Mouse (Mus musculus) lung, adult 2 months (tissue): ENCODE measurements around the gene Mrps23. TPM values are rescaled to one million over a fixed set of nuclear protein-coding genes. Genes with fewer than 3 reads are reported as not detected.

Experiments
- DNase-seq: peaks from one replicate; pipeline ENCODE4 v3.0.0; 2022
- H3K4me1 ChIP-seq: fragments of 200-500 bp; 2 replicates; pipeline ENCODE4 v1.6.1; 2011; ENCODE audit warnings: low read length; ENCODE audit not compliant: control insufficient read depth, insufficient read depth
- H3K4me3 ChIP-seq: fragments of 200-500 bp; replicated peaks from 2 replicates; pipeline ENCODE3; 2011; ENCODE audit warnings: low read depth, mild to moderate bottlenecking, control low read depth, low read length; ENCODE audit errors: extremely low read depth
- CTCF ChIP-seq: fragments of 200-500 bp; IDR thresholded peaks from 2 replicates; pipeline ENCODE4 v1.5.1; 2011; ENCODE audit warnings: mild to moderate bottlenecking, low read length, control low read depth; ENCODE audit not compliant: insufficient read depth
- POLR2A ChIP-seq: fragments of 200-500 bp; IDR thresholded peaks from 2 replicates; pipeline ENCODE4 v1.6.1; 2011; ENCODE audit warnings: low read depth, mild to moderate bottlenecking, control low read depth, low read length, borderline replicate concordance; ENCODE audit errors: extremely low read depth
- WGBS: fragments of 180-500 bp; shearing (Covaris S2); methylation state at CpG from one replicate; pipeline ENCODE4 v1.1.7; 2018; 5-methylcytosine and 5-hydroxymethylcytosine counted together
- polyA plus RNA-seq: library from polyadenylated mRNA; depleted of rRNA; stranded (reverse); fragments of >200 nt; gene quantifications from 2 replicates; pipeline ENCODE4 v1.2.3, GENCODE M21; 2012

The Mrps23 gene
- polyA plus RNA-seq, 1 experiment = 39.0 TPM

- Histone ChIP-seq H3K4me1 (peaks cover 33% of the 10 kb centered on the region), H3K4me3 (peak overlapping the region; percentile 51)
- under 1% methylated on average over 14 of the region's 15 CpGs for WGBS
- peak; percentile 86 for DNase-seq
- peak; percentile 87 for TF ChIP-seq CTCF
- TF ChIP-seq POLR2A = 0 out of 2 replicates have a peak, but pooled peaks have one; percentile 1
Measured at GRCm38 (mm10) chr11:88161651-88162362, 42.4 kb upstream of the Mrps23 start.

- TF ChIP-seq CTCF (no peak), POLR2A (no peak)
- peaks cover 31% of the 10 kb centered on the region for H3K4me1 ChIP-seq
- H3K4me3 ChIP-seq = no peak overlapping the region
- 59% methylated on average over 4 of the region's 4 CpGs for WGBS
- DNase-seq = no peak
Measured at GRCm38 (mm10) chr11:88162740-88163139, 41.4 kb upstream of the Mrps23 start.

GRCm38 (mm10) chr11:88164213-88164723 is 39.9 kb upstream of the Mrps23 start:
- H3K4me1 ChIP-seq = peaks cover 26% of the 10 kb centered on the region
- no peak for DNase-seq
- H3K4me3 ChIP-seq = no peak overlapping the region
- WGBS = 69% methylated on average over 7 of the region's 7 CpGs
- TF ChIP-seq CTCF (no peak), POLR2A (no peak)

GRCm38 (mm10) chr11:88164801-88165377 is 39.3 kb upstream of the Mrps23 start:
- WGBS = 10% methylated on average over 15 of the region's 15 CpGs
- TF ChIP-seq CTCF = no peak
- peak; percentile 59 for DNase-seq
- H3K4me3 ChIP-seq = no peak overlapping the region
- H3K4me1 ChIP-seq = peaks cover 21% of the 10 kb centered on the region

GRCm38 (mm10) chr11:88165683-88166364 is 38.4 kb upstream of the Mrps23 start:
- TF ChIP-seq CTCF = no peak
- TF ChIP-seq POLR2A = no peak
- DNase-seq = no peak
- Histone ChIP-seq H3K4me3 (no peak overlapping the region), H3K4me1 (peaks cover 16% of the 10 kb centered on the region)
- whole genome bisulfite sequencing = 45% methylated on average over 10 of the region's 10 CpGs

GRCm38 (mm10) chr11:88166471-88166870 is 37.7 kb upstream of the Mrps23 start:
- no peak for TF ChIP-seq POLR2A
- TF ChIP-seq CTCF = no peak
- no peak for DNase-seq
- WGBS = 72% methylated on average over 7 of the region's 7 CpGs
- Histone ChIP-seq H3K4me3 (no peak overlapping the region), H3K4me1 (peaks cover 16% of the 10 kb centered on the region)

GRCm38 (mm10) chr11:88168611-88169010 is 35.6 kb upstream of the Mrps23 start:
- no peak for TF ChIP-seq CTCF
- TF ChIP-seq POLR2A = no peak
- Histone ChIP-seq H3K4me3 (no peak overlapping the region), H3K4me1 (peaks cover 20% of the 10 kb centered on the region)
- DNase-seq = no peak
- 59% methylated on average over 3 of the region's 3 CpGs for WGBS

GRCm38 (mm10) chr11:88169531-88170040 is 34.6 kb upstream of the Mrps23 start:
- no peak for TF ChIP-seq CTCF
- no peak for TF ChIP-seq POLR2A
- 64% methylated on average over 32 of the region's 32 CpGs for WGBS
- Histone ChIP-seq H3K4me3 (no peak overlapping the region), H3K4me1 (peaks cover 20% of the 10 kb centered on the region)
- no peak for DNase-seq

GRCm38 (mm10) chr11:88170606-88171005 is 33.6 kb upstream of the Mrps23 start:
- no peak for TF ChIP-seq POLR2A
- TF ChIP-seq CTCF = no peak
- 87% methylated on average over 3 of the region's 3 CpGs for WGBS
- H3K4me1 ChIP-seq = peaks cover 13% of the 10 kb centered on the region
- no peak overlapping the region for H3K4me3 ChIP-seq
- DNase-seq = no peak
